In the genomic region with DNA sequence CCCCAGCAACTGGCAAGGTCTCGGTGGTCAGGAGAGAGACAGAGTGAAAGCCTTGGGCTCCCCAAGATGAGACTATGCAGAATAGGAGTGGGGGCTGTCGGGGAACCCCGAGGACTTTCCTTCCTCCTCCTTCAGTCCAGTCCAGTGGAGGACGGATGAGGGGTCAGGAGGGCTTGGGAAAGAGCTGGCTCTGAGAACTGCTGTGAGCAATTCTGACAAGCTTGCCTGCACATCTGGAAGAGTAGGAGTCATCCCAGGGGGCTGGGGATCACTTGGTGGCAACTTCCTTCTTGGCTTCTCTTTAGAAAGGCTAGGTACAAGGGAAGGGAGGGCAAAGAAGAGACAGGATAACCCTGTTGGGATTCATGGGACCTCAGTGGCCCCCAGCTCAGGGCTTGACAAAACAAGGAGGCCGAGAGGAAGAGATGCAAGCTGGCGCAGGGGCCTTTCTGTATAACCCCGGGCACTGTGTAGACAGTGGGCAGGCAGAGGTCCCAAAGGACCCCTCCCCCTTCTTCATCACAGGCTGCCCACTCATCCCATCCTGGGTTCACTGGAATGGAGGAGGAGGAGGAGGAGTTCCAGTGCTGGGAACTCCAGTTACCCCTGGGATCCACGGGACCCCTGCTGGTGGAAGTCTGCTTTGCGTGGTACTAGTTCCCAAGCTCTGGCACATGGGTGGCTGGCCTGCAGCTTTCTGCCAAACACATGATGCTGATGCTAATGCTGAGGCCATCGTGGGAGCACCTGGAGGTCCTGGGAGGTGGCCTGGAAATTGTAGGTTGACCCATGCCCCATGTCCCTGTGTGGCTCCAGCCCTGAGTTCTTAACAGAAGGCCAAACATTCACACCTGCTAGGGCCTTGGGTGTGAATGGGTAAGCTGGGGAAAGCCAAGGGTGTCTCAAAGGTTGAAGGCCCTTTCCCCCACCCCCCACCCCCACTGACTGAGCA, we compare ENCODE assay signal across 9 mouse cellular contexts. TPM values are rescaled to one million over a fixed set of nuclear protein-coding genes. Genes with fewer than 3 reads are reported as not detected.
DNase-seq lines count a peak whose midpoint lies in the region; ATAC-seq and TF ChIP-seq lines count a peak whose summit lies in the region.
"Had no signal": no experiment of that assay in that cellular context is flagged by ENCODE, and none has a peak within 500 bp of the region (broad histone marks: within the 10 kb centered on the region; RNA-seq: fewer than 3 reads in every experiment).

No protein-coding gene starts in this region.

- no peak; the same call in 1 of the 2 replicates for ATAC-seq in heart, postnatal 0 days (ENCODE audit: insufficient read depth, low read depth)
- no peak for ATAC-seq in heart, embryonic 12.5 days (ENCODE audit: insufficient number of reproducible peaks, low FRiP score)
- 0 out of 2 replicates have a peak, but pooled peaks have one; percentile 14 for ATAC-seq in intestine, embryonic 15.5 days
- 0 out of 2 replicates have a peak, but pooled peaks have one; percentile 9 for ATAC-seq in stomach, embryonic 15.5 days (ENCODE audit: insufficient read depth, low FRiP score, low read depth)
- no peak for ATAC-seq in activated CD4-positive, CD25-positive, alpha-beta regulatory T cell, adult 4 months

- 66% methylated on average over 10 of the region's 10 CpGs for WGBS in heart, postnatal 0 days
- 85% methylated on average over 10 of the region's 10 CpGs for WGBS in heart, embryonic 12.5 days
- WGBS in intestine, embryonic 15.5 days, result 74% methylated on average over 10 of the region's 10 CpGs
- WGBS in stomach, embryonic 15.5 days, result 72% methylated on average over 10 of the region's 10 CpGs

- no peaks in the 10 kb centered on the region for H3K9me3 ChIP-seq in heart, postnatal 0 days (replicated peaks; ENCODE audit: control insufficient read depth, low read length)
- H3K9me3 ChIP-seq in heart, embryonic 12.5 days (replicated peaks), result no peaks in the 10 kb centered on the region
- H3K9me3 ChIP-seq in intestine, embryonic 15.5 days, result no peaks in the 10 kb centered on the region
- H3K9me3 ChIP-seq in stomach, embryonic 15.5 days, result no peaks in the 10 kb centered on the region
- H3K9me3 ChIP-seq: neural tube, embryonic 13.5 days had no signal

- H3K4me3 ChIP-seq in heart, postnatal 0 days (ENCODE audit: low read depth, low read length), result no peak overlapping the region
- no peak overlapping the region for H3K4me3 ChIP-seq in heart, embryonic 12.5 days
- H3K4me3 ChIP-seq in intestine, embryonic 15.5 days (replicated peaks), result no peak overlapping the region
- H3K4me3 ChIP-seq in stomach, embryonic 15.5 days (replicated peaks), result no peak overlapping the region
- H3K4me3 ChIP-seq: neural tube, embryonic 13.5 days had no signal

- no peak overlapping the region for H3K4me2 ChIP-seq in heart, postnatal 0 days (ENCODE audit: low read depth, low read length)
- no peak overlapping the region for H3K4me2 ChIP-seq in heart, embryonic 12.5 days
- H3K4me2 ChIP-seq in intestine, embryonic 15.5 days (replicated peaks), result no peak overlapping the region
- H3K4me2 ChIP-seq in stomach, embryonic 15.5 days, result no peak overlapping the region
- H3K4me2 ChIP-seq: neural tube, embryonic 13.5 days had no signal

- H3K27me3 ChIP-seq in heart, postnatal 0 days (ENCODE audit: control insufficient read depth, insufficient read depth, low read length), result no peaks in the 10 kb centered on the region
- no peaks in the 10 kb centered on the region for H3K27me3 ChIP-seq in heart, embryonic 12.5 days (replicated peaks)
- no peaks in the 10 kb centered on the region for H3K27me3 ChIP-seq in intestine, embryonic 15.5 days (replicated peaks)
- no peaks in the 10 kb centered on the region for H3K27me3 ChIP-seq in stomach, embryonic 15.5 days (replicated peaks)
- H3K27me3 ChIP-seq: neural tube, embryonic 13.5 days had no signal

- no peak for DNase-seq in heart, postnatal 0 days (ENCODE audit: low spot score)
- peak; percentile 35 for DNase-seq in thymus, postnatal 14 days
- DNase-seq in thymus, postnatal 25 days, result no peak
- no peak for DNase-seq in T-cell, adult 2 months (ENCODE audit: low spot score)

- peak; percentile 37 for TF ChIP-seq CTCF in heart, postnatal 0 days (IDR thresholded peaks at IDR 0.05; ENCODE audit: low read depth)

- H3K36me3 ChIP-seq in heart, postnatal 0 days (replicated peaks; ENCODE audit: control insufficient read depth, insufficient read depth, low read length), result peaks cover 82% of the 10 kb centered on the region
- H3K36me3 ChIP-seq in heart, embryonic 12.5 days, result peaks cover 85% of the 10 kb centered on the region
- peaks cover 21% of the 10 kb centered on the region for H3K36me3 ChIP-seq in intestine, embryonic 15.5 days
- peaks cover 51% of the 10 kb centered on the region; the same call in 1 of the 2 replicates for H3K36me3 ChIP-seq in stomach, embryonic 15.5 days

- peak overlapping the region; percentile 65 for H3K27ac ChIP-seq in heart, postnatal 0 days (ENCODE audit: low read depth)
- H3K27ac ChIP-seq in heart, embryonic 12.5 days (ENCODE audit: poor library complexity, severe bottlenecking), result no peak overlapping the region
- no peak overlapping the region for H3K27ac ChIP-seq in intestine, embryonic 15.5 days
- 0 out of 2 replicates have a peak overlapping the region, but pooled peaks have one; percentile 2 for H3K27ac ChIP-seq in stomach, embryonic 15.5 days
- H3K27ac ChIP-seq: neural tube, embryonic 13.5 days had no signal

- H3K9ac ChIP-seq in heart, postnatal 0 days (replicated peaks; ENCODE audit: low read depth, low read length), result no peak overlapping the region
- H3K9ac ChIP-seq in heart, embryonic 12.5 days, result no peak overlapping the region
- no peak overlapping the region for H3K9ac ChIP-seq in intestine, embryonic 15.5 days
- no peak overlapping the region for H3K9ac ChIP-seq in stomach, embryonic 15.5 days
- H3K9ac ChIP-seq: neural tube, embryonic 13.5 days had no signal

- TF ChIP-seq EP300 in heart, postnatal 0 days (IDR thresholded peaks at IDR 0.05; ENCODE audit: low read depth), result no peak

- H3K4me1 ChIP-seq in heart, postnatal 0 days (ENCODE audit: control insufficient read depth, insufficient read depth), result no peaks in the 10 kb centered on the region
- H3K4me1 ChIP-seq in heart, embryonic 12.5 days (replicated peaks), result no peaks in the 10 kb centered on the region
- H3K4me1 ChIP-seq in intestine, embryonic 15.5 days (replicated peaks), result peaks cover 3% of the 10 kb centered on the region; the same call in 1 of the 2 replicates
- no peaks in the 10 kb centered on the region for H3K4me1 ChIP-seq in stomach, embryonic 15.5 days
- H3K4me1 ChIP-seq: neural tube, embryonic 13.5 days had no signal

RNA-seq across cellular contexts. Expression of a gene that starts 8.0 kb away (rescaled TPM):
- total RNA-seq in heart, postnatal 0 days (2014; rRNA removed; ENCODE audit: low replicate concordance), result 72.2 and 106 TPM in 2 replicates
- 317 and 322 TPM in 2 replicates for polyA plus RNA-seq in heart, postnatal 0 days (2015; fragmentation: Nextera tagmentation; extraction: Ambion mirVana)
- polyA plus RNA-seq in heart, embryonic 12.5 days (2016; fragmentation: Nextera tagmentation; extraction: Ambion mirVana), result 228 and 231 TPM in 2 replicates
- 314 and 350 TPM in 2 replicates for polyA plus RNA-seq in intestine, embryonic 15.5 days (2015; fragmentation: Nextera tagmentation; extraction: Ambion mirVana)
- 259 and 260 TPM in 2 replicates for polyA plus RNA-seq in stomach, embryonic 15.5 days (2015; fragmentation: Nextera tagmentation; extraction: Ambion mirVana)
- 100 to 1,000 TPM; 219 to 245 TPM for polyA plus RNA-seq in activated CD4-positive, CD25-positive, alpha-beta regulatory T cell, adult 4 months (2017; shearing (Covaris generic))

RNA-seq across cellular contexts. Expression of a gene that starts 35.7 kb away (rescaled TPM):
- 1.0 and 1.2 TPM in 2 replicates for total RNA-seq in heart, postnatal 0 days (2014; rRNA removed; ENCODE audit: low replicate concordance)
- 0.12 and 0.16 TPM in 2 replicates for polyA plus RNA-seq in heart, postnatal 0 days (2015; fragmentation: Nextera tagmentation; extraction: Ambion mirVana)
- 1.1 and 1.3 TPM in 2 replicates for polyA plus RNA-seq in heart, embryonic 12.5 days (2016; fragmentation: Nextera tagmentation; extraction: Ambion mirVana)
- 2.5 and 2.6 TPM in 2 replicates for polyA plus RNA-seq in intestine, embryonic 15.5 days (2015; fragmentation: Nextera tagmentation; extraction: Ambion mirVana)
- 3.1 and 3.7 TPM in 2 replicates for polyA plus RNA-seq in stomach, embryonic 15.5 days (2015; fragmentation: Nextera tagmentation; extraction: Ambion mirVana)
- polyA plus RNA-seq in activated CD4-positive, CD25-positive, alpha-beta regulatory T cell, adult 4 months (2017; shearing (Covaris generic)), result 1 to 10 TPM; 2.0 TPM

RNA-seq across cellular contexts. Expression of a gene that starts 49.8 kb away (rescaled TPM):
- 99.5 and 110 TPM in 2 replicates for total RNA-seq in heart, postnatal 0 days (2014; rRNA removed; ENCODE audit: low replicate concordance)
- polyA plus RNA-seq in heart, postnatal 0 days (2015; fragmentation: Nextera tagmentation; extraction: Ambion mirVana), result 80.0 and 90.6 TPM in 2 replicates
- polyA plus RNA-seq in heart, embryonic 12.5 days (2016; fragmentation: Nextera tagmentation; extraction: Ambion mirVana), result 157 and 162 TPM in 2 replicates
- 187 and 189 TPM in 2 replicates for polyA plus RNA-seq in intestine, embryonic 15.5 days (2015; fragmentation: Nextera tagmentation; extraction: Ambion mirVana)
- 193 and 199 TPM in 2 replicates for polyA plus RNA-seq in stomach, embryonic 15.5 days (2015; fragmentation: Nextera tagmentation; extraction: Ambion mirVana)
- 100 to 1,000 TPM; 169 to 182 TPM for polyA plus RNA-seq in activated CD4-positive, CD25-positive, alpha-beta regulatory T cell, adult 4 months (2017; shearing (Covaris generic))

Comparison
In these comparisons a context has a peak if more than half of its experiments do, and no peak if none do; other contexts are left out.
1. H3K27ac ChIP-seq: peak in heart, postnatal 0 days (single experiment) and stomach, embryonic 15.5 days (single experiment); none in heart, embryonic 12.5 days (single experiment) and intestine, embryonic 15.5 days (single experiment).
2. ATAC-seq: peak in intestine, embryonic 15.5 days (single experiment) and stomach, embryonic 15.5 days (single experiment); none in heart, postnatal 0 days (single experiment), heart, embryonic 12.5 days (single experiment) and activated CD4-positive, CD25-positive, alpha-beta regulatory T cell, adult 4 months (single experiment).